Mouse (Mus musculus) E14TG2a.4 (cell line): Measurements from ENCODE around the gene Ptprc.

Source experiments
- H3K27me3 ChIP-seq: 2 replicates; pipeline ENCODE4 v1.6.1; 2014; ENCODE audit warnings: low read length, control low read depth; ENCODE audit not compliant: insufficient read depth
- H3K36me3 ChIP-seq: 2 replicates; pipeline ENCODE4 v1.6.1; 2014; ENCODE audit warnings: low read length, control low read depth; ENCODE audit not compliant: insufficient read depth
- H3K4me1 ChIP-seq: replicated peaks from 2 replicates; pipeline ENCODE4 v1.6.1; 2014; ENCODE audit warnings: low read depth, low read length, control low read depth
- H3K4me3 ChIP-seq: replicated peaks from 2 replicates; pipeline ENCODE4 v1.5.1; 2014; ENCODE audit warnings: mild to moderate bottlenecking, low read length
- H3K9me3 ChIP-seq: 2 replicates; pipeline ENCODE4 v1.6.1; 2014; ENCODE audit warnings: low read length, control low read depth
- CTCF ChIP-seq: conservative IDR thresholded peaks from 2 replicates; pipeline ENCODE4 v1.5.1; 2014; ENCODE audit warnings: low read length
- NANOG ChIP-seq: IDR thresholded peaks from 2 replicates; pipeline ENCODE4 v1.6.1; 2014; ENCODE audit warnings: borderline replicate concordance, low read length, mixed read lengths
- POU5F1 ChIP-seq: IDR thresholded peaks from 2 replicates; pipeline ENCODE4 v1.6.1; 2014; ENCODE audit warnings: low read length, borderline replicate concordance

The Ptprc gene

DNA sequence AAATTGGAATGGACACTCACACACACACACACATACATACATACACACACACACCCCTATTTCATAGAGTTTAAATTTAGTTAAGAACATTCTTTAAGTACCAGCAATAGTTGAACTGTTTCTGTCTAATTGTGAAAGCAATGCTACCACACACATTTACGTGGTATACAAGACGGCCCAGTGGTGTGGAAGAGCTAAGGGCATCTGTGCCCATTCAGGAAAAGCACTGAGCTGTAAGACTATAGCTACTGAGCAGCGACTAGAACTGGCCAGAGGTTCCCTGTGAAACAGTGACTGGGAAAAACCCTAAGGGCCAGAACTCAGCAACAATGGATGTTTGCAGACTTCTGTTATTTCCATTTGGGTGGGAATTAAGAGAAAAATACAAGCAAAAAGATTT lies 17.3 kb downstream of the Ptprc start:
- Histone ChIP-seq H3K4me1 (0 out of 2 replicates have a peak, but pooled peaks cover 2% of the 10 kb centered on the region), H3K4me3 (no peak overlapping the region), H3K27me3 (no peaks in the 10 kb centered on the region), H3K36me3 (no peaks in the 10 kb centered on the region), H3K9me3 (no peaks in the 10 kb centered on the region)
- no peak for TF ChIP-seq NANOG
- no peak for TF ChIP-seq POU5F1

DNA sequence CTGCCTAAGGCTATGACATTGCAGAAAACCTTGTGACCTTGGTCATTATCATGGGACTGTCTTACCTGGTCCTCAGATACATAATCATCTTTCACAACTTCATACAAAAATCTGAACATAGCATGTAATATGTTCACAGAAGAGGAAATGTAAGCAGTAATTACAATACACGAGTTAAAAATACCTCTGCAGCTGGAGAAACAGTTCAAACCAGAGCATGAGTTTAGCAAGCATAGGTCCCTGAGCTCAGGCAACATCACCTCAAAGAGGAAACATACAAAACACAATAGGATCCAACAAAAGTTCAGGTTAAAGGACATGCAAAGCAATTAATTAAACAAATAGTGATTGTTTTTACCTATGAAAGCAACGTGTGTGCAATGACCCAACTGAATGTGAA lies 17.8 kb downstream of the Ptprc start:
- H3K4me1 ChIP-seq = 0 out of 2 replicates have a peak, but pooled peaks cover 2% of the 10 kb centered on the region
- H3K27me3 ChIP-seq = no peaks in the 10 kb centered on the region
- no peaks in the 10 kb centered on the region for H3K36me3 ChIP-seq
- TF ChIP-seq CTCF (no peak), POU5F1 (no peak), NANOG (no peak)
- H3K4me3 ChIP-seq = no peak overlapping the region
- no peaks in the 10 kb centered on the region for H3K9me3 ChIP-seq

DNA sequence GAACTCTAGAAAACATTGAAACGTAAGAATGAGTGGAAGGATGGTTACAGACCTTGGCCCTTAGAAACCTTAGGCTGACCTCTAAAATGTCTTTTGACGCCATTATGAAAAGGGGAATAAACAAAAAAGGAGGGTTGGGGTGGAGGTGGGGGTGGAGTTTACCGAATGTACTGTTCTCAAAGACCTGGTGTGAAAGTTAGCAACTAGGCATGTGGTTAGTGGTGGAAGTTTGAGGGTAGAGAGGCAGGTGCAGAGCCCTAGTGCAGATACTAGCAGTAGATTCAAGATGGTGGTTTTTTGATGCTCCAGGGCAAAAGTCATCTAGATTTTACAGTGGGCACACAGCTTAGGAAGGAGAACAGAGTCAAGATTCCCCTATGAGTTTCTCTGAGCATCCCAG lies 18.5 kb downstream of the Ptprc start:
- H3K4me1 ChIP-seq = 0 out of 2 replicates have a peak, but pooled peaks cover 2% of the 10 kb centered on the region
- no peak for TF ChIP-seq NANOG
- TF ChIP-seq POU5F1 = no peak
- no peak for TF ChIP-seq CTCF
- H3K4me3 ChIP-seq = no peak overlapping the region
- no peaks in the 10 kb centered on the region for H3K9me3 ChIP-seq
- no peaks in the 10 kb centered on the region for H3K27me3 ChIP-seq
- H3K36me3 ChIP-seq = no peaks in the 10 kb centered on the region

DNA sequence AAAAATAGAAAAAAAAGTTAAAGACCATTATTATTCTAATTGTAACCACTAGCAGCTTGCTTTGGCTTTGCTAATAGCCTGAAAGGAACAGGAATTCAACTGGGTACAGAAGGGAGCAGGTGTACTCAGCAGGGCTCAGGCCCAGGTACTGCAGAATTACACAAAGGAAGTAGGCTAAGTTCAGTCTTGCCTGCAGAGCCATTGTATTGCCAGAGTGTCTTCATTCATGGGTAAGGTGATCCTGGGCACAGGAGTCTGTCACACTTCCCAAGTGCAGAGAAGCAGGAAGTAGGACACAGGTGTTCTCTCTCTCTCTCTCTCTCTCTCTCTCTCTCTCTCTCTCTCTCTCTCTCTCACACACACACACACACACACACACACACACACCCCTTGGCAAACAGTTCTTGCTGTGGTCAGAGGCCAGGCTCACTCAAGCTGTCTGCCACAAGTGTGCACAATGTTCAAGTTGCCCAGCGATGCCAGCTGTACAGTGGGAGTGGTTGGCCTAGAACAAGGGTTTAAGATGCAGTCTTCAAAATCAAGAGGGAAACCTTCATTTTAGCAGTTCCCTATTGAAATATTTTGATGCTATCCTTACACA lies 21.2 kb downstream of the Ptprc start:
- H3K4me1 ChIP-seq = 0 out of 2 replicates have a peak, but pooled peaks cover 2% of the 10 kb centered on the region
- no peaks in the 10 kb centered on the region for H3K9me3 ChIP-seq
- H3K4me3 ChIP-seq = no peak overlapping the region
- H3K27me3 ChIP-seq = no peaks in the 10 kb centered on the region
- TF ChIP-seq POU5F1 (no peak), CTCF (no peak), NANOG (no peak)
- no peaks in the 10 kb centered on the region for H3K36me3 ChIP-seq

DNA sequence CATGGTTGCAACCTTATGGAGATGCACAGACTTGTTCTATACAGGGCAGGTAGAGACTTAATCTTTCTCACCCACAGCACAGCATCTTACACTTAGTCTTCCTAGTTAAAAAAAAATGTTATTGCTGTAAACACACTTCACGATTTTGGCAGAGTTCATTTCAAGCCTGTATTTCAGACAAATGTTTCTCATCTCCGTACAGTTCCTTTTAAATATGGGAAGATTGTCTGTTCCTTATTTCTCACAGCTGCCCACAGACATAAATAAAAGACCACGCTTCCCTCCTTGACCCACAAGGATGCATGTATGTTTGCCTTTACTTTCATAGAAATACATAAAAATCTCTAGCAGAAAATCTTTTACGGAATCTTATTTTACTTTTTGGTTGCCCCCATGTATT lies 22.4 kb downstream of the Ptprc start:
- Histone ChIP-seq H3K4me1 (0 out of 2 replicates have a peak, but pooled peaks cover 2% of the 10 kb centered on the region), H3K36me3 (no peaks in the 10 kb centered on the region), H3K9me3 (no peaks in the 10 kb centered on the region), H3K27me3 (no peaks in the 10 kb centered on the region), H3K4me3 (no peak overlapping the region)
- no peak for TF ChIP-seq CTCF
- TF ChIP-seq POU5F1 = no peak
- TF ChIP-seq NANOG = no peak

DNA sequence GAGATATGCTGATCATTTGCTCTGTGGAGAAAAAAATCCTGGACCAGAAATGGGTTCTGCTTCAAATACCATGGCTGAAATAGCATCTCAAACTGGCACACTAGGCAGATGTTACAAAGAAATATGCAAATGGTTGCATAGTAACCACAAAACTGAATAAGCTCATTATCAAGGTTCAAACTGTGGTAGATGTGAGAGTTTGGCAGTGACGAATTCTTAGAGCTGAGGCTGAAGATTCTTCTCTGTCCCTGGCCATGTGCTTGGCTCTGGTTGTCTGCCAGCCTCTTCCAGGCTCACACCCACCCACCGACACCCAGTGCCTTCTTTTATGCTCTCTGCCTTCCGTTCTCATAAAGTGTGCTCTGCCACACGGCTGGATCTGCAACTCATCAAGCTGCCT lies 26.7 kb downstream of the Ptprc start:
- TF ChIP-seq POU5F1 = no peak
- no peak for TF ChIP-seq CTCF
- no peak for TF ChIP-seq NANOG
- no peak overlapping the region for H3K4me3 ChIP-seq
- H3K9me3 ChIP-seq = no peaks in the 10 kb centered on the region
- no peaks in the 10 kb centered on the region for H3K27me3 ChIP-seq
- no peaks in the 10 kb centered on the region for H3K4me1 ChIP-seq
- H3K36me3 ChIP-seq = no peaks in the 10 kb centered on the region

DNA sequence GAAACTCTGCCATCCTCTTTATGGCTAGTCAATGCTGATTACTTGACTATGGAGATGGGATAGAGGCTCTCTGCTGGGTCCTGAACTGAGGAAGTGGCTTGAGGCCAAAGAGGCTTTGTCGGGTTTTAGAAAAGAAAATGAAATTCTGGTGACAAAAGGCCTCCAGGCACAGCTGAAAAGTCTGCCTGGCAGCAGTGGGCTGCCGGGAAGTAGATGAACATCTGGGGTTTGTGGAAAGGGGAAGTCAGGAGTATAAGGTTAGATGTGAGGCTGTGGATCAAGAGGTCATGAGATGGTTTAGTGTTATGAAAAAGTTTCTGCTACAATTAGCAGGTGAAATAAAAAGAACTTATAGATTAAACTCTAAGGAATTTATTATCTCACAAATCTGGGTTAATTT lies 29.9 kb downstream of the Ptprc start:
- TF ChIP-seq CTCF (no peak), POU5F1 (no peak), NANOG (no peak)
- no peaks in the 10 kb centered on the region for H3K36me3 ChIP-seq
- no peak overlapping the region for H3K4me3 ChIP-seq
- H3K4me1 ChIP-seq = no peaks in the 10 kb centered on the region
- H3K9me3 ChIP-seq = no peaks in the 10 kb centered on the region
- no peaks in the 10 kb centered on the region for H3K27me3 ChIP-seq

DNA sequence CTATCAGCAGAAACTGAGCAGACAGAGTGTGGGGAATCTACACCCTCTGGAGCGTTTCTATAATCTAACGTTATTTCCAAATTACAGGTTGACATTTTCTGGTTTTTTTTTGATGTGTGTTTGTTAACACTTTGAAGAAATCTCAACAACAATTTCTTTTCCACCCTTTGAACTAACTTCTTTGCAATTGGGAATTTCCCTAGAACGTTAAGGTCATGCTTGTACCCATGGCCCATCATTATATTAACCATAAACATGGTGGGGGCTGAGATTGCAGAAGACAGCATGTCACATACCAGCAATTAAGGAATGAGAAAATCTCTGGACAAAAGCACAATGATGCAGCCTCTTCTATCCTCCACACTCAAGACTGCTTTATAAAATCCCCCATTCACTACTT lies 30.4 kb downstream of the Ptprc start:
- TF ChIP-seq NANOG (no peak), CTCF (no peak), POU5F1 (no peak)
- Histone ChIP-seq H3K9me3 (no peaks in the 10 kb centered on the region), H3K27me3 (no peaks in the 10 kb centered on the region), H3K4me3 (no peak overlapping the region), H3K36me3 (no peaks in the 10 kb centered on the region), H3K4me1 (no peaks in the 10 kb centered on the region)

DNA sequence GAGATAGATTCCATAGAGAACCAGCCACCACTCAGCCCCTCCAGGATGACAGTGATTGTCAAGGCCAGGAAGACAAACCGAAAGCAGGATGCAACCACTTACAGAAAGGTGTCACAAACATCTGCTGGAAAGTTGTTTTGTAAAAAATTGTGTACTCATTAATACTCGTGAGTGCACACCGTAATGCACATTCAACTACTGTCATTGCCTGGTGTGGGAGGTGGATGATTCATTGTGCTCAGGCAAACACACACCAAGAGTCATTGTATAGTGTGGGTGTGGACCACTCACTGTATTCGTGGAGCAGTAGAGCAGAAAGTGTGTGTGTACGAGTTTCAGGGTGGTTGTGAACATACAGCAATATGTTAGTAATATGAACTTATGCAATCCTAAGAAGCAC lies 31.1 kb downstream of the Ptprc start:
- TF ChIP-seq CTCF (no peak), POU5F1 (no peak), NANOG (no peak)
- no peaks in the 10 kb centered on the region for H3K4me1 ChIP-seq
- no peaks in the 10 kb centered on the region for H3K36me3 ChIP-seq
- H3K9me3 ChIP-seq = no peaks in the 10 kb centered on the region
- H3K4me3 ChIP-seq = no peak overlapping the region
- no peaks in the 10 kb centered on the region for H3K27me3 ChIP-seq
